Mouse (Mus musculus) neural tube, embryonic 13.5 days (tissue): ENCODE measurements around the gene Gm13539. TPM values are rescaled to one million over a fixed set of nuclear protein-coding genes. Genes with fewer than 3 reads are reported as not detected.

Source experiments
- polyA plus RNA-seq: library from polyadenylated mRNA; unstranded; fragments of >200 nt; fragmentation: Nextera tagmentation; extraction: Ambion mirVana; gene quantifications from 2 replicates; pipeline ENCODE4 v1.2.1, GENCODE M21; 2015

Gm13539 gene
- polyA plus RNA-seq, 1 experiment from 2014 or later: not detected

Other genes with a start within 250 kb of the Gm13539 start
- 19.2 and 20.8 TPM in 2 replicates for gene Traf2, start 235.3 kb upstream of the Gm13539 start, polyA plus RNA-seq
- gene Edf1, start 224.4 kb upstream of the Gm13539 start, polyA plus RNA-seq: 426 and 453 TPM in 2 replicates
- 2.5 and 3.4 TPM in 2 replicates for gene Mamdc4, start 207.4 kb upstream of the Gm13539 start, polyA plus RNA-seq
- gene Phpt1, start 207.0 kb upstream of the Gm13539 start, polyA plus RNA-seq: 180 and 188 TPM in 2 replicates
- 7.1 and 8.4 TPM in 2 replicates for gene Ajm1, start 200.5 kb upstream of the Gm13539 start, polyA plus RNA-seq
- 65.7 and 74.3 TPM in 2 replicates for gene Rabl6, start 173.7 kb upstream of the Gm13539 start, polyA plus RNA-seq
- gene Ccdc183, start 164.6 kb upstream of the Gm13539 start, polyA plus RNA-seq: 0.12 and 0.17 TPM in 2 replicates
- gene Tmem141, start 160.3 kb upstream of the Gm13539 start, polyA plus RNA-seq: 37.7 and 41.2 TPM in 2 replicates
- gene Fcna, start 154.2 kb upstream of the Gm13539 start, polyA plus RNA-seq: 2.7 and 3.1 TPM in 2 replicates
- not detected in 2 replicates for gene Lcn8, start 129.1 kb upstream of the Gm13539 start, polyA plus RNA-seq
- not detected in 2 replicates for gene Lcn5, start 124.3 kb upstream of the Gm13539 start, polyA plus RNA-seq
- not detected in 2 replicates for gene Lcn6, start 105.5 kb upstream of the Gm13539 start, polyA plus RNA-seq
- not detected in 2 replicates for gene Lcn10, start 99.5 kb upstream of the Gm13539 start, polyA plus RNA-seq
- not detected in 2 replicates for gene Obp2a, start 82.2 kb upstream of the Gm13539 start, polyA plus RNA-seq
- gene Bmyc, start 75.5 kb upstream of the Gm13539 start, polyA plus RNA-seq: 113 and 121 TPM in 2 replicates
- gene Obp2b, start 45.2 kb upstream of the Gm13539 start, polyA plus RNA-seq: not detected in 2 replicates
- gene Lcn3, start 16.7 kb upstream of the Gm13539 start, polyA plus RNA-seq: not detected in 2 replicates
- gene Lcn11, start 5.2 kb upstream of the Gm13539 start, polyA plus RNA-seq: not detected in 2 replicates
- not detected in 2 replicates for gene Glt6d1, start 33.6 kb downstream of the Gm13539 start, polyA plus RNA-seq
- gene Lcn9, start 40.9 kb downstream of the Gm13539 start, polyA plus RNA-seq: not detected in 2 replicates
- not detected in 2 replicates for gene Sohlh1, start 65.0 kb downstream of the Gm13539 start, polyA plus RNA-seq
- 10.7 and 11.3 TPM in 2 replicates for gene Kcnt1, start 81.5 kb downstream of the Gm13539 start, polyA plus RNA-seq
- gene Camsap1, start 201.0 kb downstream of the Gm13539 start, polyA plus RNA-seq: 55.6 and 61.4 TPM in 2 replicates
- 116 and 124 TPM in 2 replicates for gene Ubac1, start 239.5 kb downstream of the Gm13539 start, polyA plus RNA-seq